Mouse (Mus musculus): ENCODE results near the gene Ermard.

The Ermard gene

DNA sequence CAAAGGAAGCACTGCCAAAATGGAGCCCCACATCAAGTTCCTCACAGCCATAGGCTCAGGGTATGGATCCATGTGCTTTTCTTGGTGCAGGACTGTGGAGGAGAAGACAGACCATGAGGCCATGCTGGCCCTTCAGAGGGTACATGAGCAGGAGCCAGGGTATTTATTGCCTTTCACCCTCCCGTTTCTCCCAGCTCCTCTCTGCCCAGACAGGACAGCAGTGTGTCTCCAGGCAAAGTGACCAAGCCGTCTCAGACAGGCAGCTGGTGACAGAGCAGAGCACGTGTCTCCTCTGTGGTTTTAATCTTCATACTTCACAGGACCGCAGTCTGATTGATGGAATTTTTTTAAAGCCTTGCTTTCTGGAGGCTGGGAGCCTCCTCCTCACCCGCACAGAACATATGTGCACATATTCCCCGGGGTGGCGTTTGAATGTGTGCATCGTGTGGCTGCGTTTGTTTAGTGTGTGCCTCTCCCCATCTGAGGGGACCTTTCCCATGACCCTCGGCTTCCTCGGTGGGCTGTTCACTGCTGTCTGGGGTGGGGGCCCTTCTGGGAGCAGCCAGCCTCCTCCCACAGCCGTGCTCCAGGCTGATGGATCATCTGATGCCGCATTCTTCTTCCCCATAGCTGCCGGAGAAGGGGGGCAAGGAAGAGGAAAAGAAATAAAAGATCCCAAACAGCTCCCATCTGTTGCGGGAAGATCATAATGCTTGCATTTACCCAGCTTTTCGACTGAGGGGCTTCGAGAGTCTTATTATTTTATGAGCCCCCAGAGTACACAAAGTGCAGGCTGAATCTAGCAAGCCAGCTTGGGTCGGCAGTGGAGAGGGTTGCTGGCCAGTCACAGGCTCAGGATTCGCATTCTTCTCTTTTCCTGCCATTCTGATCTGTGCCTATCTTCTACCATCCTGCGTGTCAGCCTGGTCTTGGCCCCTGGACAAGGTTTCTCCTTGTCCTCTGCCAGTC, 67.7 kb downstream of the Ermard start:
- ATAC-seq (ENCODE audit: insufficient number of reproducible peaks, low FRiP score, low TSS enrichment) = no peak

DNA sequence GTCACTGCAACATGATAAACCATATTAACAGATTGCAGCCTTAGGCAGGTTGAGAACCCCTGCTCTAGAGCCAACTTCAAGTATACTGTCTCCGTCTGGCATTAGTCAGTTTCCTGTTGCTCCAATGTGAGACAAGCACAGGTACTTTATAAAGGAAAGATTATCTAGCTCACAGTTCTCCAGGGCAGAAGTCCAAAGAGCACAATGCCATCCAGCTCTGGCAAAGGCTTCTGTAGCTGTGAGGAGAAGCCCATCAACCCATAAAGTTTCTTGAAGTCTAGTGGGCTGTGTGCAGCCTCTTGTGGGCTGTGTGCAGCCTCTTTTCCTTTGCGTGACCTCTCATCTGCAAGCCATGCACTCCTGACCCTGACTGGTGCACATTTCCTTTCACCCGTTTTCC, 74.5 kb downstream of the Ermard start:
- ATAC-seq (ENCODE audit: insufficient number of reproducible peaks, low FRiP score, low TSS enrichment) = no peak

DNA sequence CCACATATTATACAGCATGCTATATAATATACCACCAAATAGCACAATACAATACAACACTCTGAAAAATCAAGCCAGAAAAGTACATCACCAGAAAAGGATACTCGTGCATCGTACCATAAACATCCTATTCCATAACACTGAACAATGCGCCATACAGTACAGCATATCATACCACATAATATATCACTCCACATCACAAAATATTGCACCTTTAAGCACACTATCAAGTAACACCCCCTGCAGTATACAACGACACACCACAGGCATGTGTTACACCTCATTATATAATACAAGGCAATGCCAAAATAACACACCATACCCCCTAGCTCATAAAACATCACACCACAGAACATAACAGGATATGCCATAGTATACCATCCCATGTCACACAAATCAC, 79.1 kb downstream of the Ermard start:
- no peak for ATAC-seq (ENCODE audit: insufficient number of reproducible peaks, low FRiP score, low TSS enrichment)

DNA sequence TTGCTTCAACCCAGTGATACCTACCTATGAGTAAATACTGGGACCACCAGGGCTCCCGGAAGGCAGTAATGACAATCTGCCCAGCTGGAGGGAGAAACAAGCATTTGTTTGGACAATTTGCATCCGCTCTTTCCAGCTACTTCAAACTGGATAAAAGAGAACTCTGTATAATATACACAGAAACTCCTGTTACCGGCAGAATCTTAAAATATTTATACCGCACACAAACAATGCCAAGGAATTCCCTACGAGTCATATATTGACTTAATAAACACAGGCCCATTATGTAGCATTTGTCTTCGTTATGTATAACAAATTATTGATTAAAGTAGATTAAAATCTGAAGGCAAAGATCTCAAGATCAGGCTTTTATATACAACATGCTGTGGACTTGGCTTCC, 79.6 kb downstream of the Ermard start:
- ATAC-seq (ENCODE audit: insufficient number of reproducible peaks, low FRiP score, low TSS enrichment) = no peak

DNA sequence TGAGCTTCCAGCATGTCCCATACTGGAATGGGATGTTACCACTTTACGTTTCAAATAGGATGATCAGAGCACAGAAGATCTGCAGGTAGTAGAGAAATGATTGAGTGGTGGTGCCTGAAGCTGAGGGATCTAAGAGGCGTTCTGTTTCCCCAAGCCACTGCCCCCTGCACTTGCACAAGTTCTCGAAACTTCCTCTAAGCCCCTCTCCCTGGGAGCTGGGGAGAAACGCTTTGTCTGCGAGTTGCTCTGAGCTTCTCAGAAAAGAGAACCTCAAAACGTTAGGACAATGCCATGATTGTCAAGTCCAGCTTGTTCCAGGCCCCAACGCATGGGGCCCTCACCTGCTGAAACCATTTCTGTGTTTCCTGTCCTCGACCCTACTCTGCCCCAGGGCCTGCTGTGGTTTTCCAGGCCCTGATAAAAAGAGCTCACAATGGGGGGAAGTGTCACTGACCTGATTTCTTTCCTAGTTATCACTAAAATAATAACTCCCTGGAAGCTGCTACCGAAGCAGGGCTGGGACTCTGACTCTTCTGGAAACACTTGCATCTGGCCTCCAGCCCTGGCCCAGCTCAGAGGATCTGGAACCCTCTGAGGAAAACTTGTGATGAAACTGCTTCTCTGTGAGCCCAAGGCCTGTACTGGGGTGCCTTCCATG, 88.8 kb downstream of the Ermard start:
- ATAC-seq (ENCODE audit: insufficient number of reproducible peaks, low FRiP score, low TSS enrichment) = no peak

DNA sequence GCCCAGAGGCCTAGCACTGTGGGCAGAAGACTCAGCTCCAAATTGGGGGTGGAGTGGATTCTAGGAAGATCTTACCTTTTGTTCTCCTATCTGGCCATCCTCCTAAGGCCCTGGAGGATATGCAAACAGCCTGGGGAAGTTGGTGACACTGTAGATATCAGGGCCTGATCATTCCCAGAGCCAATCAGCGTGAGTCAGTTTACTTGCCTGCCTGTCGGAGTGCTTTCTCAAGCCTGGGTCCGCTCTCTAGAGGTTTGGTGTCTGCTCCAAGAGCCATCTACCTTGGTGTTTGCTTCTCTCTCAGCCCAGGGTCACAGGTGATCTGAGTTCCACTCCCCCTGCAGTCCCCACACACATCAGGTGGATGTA, 89.3 kb downstream of the Ermard start:
- no peak for ATAC-seq (ENCODE audit: insufficient number of reproducible peaks, low FRiP score, low TSS enrichment)

DNA sequence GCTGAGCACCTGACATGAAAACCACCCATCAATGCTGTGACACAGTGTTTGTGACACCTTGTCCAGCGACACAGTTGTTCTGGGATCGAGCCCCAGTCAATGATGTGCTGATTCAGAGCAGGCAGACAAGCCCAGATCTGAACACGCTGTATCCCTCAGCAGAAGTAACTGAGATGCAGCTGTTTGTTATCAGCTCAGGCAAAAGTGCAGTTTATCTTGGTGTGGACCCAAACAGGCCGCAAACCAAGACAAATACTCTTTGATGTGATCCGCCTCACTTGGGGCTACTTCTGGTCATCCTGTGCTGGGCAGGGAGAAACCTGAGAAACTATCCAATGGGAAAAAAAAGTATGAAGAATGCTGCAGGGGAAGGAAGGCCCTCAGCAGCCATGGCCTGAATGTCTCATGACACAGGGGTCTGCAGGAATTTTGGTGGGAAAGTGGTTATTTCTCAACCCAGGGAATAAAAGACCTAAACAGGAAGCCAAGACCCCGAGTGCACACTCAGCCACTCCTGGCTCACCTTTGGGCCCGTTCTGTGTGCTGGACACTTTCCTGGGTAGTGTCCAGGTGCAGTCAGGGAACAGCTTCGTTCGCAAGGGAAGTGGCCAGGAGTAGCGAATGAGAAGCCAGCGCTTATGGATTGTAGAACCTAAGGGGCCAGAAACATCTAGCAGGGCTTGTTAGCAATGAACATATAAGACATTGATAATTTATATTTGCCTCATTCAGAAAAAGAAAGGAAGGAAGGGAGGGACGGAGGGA, 94.1 kb downstream of the Ermard start:
- ATAC-seq (ENCODE audit: insufficient number of reproducible peaks, low FRiP score, low TSS enrichment) = no peak

DNA sequence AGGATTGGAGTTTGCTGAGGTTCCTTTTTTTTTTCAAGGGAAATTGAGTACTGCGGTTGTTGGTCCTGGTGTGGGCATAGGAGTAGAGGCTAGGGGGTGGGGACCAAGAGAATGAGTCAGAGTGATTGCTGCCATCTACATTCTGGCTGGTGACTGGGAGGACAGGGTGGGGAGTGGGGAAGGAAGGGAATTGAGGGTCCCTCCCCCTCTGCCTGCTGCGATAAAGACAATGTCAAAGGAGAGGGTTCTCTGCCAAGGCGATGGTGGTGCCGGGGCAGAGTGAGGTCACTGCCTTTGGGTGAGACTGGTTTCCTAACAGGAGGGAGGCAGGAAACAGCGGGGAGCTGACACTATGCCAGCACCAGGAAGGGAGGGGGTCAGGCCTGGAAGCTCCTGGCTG, 96.4 kb downstream of the Ermard start:
- ATAC-seq (ENCODE audit: insufficient number of reproducible peaks, low FRiP score, low TSS enrichment) = no peak
